Mouse (Mus musculus): ENCODE measurements around the gene Btbd8.

The Btbd8 gene

DNA sequence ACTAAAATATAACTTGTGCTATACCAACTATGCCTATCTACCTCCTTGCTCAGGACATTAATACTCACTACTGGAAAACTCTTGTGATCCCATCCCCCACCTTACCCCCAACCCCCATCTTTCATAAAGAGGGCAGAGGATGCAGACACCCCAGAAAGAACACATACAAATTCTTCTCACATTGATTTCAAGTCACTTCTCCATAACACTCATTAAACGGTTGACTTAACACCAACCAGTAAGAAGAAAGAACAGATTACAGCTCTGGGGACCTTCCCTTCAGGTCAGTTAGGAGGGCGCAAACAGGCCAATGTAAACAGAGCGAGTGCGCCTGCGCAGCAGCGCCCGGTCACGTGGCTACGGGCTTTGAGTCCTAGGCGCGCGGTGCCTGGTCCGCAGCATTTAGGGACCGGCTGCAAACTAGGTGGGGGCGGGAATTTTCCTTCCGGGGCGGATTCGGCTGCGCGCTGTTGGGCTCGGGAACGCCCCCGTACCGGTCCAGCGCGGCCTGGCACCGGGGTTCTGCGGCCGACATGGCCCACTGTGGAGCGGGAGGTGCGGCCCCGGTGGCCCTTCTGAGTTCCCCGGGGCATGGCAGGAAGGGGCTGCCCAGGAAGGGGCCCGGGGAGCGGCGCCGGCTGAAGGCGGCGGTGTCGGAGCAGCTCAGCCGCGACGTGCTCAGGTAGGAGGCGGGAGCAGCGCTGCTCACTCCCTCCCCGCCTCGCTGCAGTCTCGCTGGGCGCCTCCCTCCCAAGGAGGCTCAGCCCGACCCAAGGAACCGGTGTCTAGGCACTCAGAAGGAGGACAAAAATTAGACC is at the start of gene Btbd8:
Gene Btbd8 (plus strand): TSS at position 534 of the 818 bp plus-strand sequence.
- DNase-seq (ENCODE audit: low spot score), result peak; percentile 90

DNA sequence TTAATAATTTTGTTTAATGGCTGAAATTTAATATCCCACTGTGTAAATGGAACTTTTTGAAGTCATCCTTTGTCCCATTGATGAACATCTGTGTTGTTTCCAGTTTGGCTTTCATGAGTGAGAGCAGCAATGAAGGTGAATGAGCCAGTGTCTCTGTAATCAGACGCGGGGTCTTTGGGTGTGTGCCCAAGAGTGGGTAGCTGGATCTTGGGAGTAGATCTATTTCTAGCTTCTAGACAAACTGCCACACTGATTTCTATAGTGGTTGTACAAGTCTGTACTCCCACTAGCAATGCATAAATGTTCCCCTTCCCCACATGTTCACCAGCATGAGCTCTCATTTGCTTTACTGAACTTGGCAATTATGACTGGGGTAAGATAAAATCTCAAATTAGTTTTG is 48.4 kb upstream of the Btbd8 start:
- DNase-seq (ENCODE audit: low spot score), result no peak

DNA sequence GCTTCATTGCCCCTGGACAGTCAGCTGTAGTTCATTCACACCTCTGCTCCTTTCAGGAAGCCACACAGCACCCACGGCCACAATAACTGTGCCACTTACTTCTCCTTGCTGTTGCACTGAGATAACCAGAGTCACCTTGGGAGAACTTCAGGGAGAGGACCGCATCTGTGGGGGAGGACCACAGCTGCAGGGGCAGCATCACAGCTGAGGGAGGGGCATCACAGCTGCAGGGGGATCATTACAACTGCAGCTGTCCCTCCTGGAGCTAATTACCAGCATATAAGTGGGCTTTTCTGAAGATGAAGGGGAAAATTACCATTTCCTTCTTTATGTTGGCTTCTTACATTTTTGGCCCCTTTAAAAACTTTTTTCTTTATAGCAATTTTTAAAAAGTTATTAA is 43.4 kb upstream of the Btbd8 start:
- DNase-seq (ENCODE audit: low spot score), result no peak

DNA sequence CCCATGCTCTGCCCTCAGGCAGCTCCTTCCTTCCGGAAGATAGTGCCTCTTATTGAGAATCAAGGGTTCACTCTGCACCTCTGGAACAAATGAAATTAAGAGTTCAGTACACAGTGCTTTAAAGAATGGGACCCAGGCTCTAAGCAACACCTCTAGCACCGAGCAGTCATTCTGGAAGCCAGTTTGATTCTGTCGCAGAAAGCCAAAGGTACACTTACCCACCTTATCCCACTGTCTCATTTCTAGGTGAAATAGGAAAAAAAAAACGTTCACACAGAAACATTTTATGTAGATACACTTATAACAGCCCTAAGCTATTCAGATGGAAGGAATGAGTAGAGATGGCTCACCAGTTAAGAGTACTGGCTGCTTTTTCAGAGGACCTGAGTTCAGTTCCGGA is 35.4 kb upstream of the Btbd8 start, which contains the start of gene Ephx4:
Gene Ephx4 (plus strand): TSS at position 301 of the 400 bp plus-strand sequence.
- no peak for DNase-seq (ENCODE audit: low spot score)

DNA sequence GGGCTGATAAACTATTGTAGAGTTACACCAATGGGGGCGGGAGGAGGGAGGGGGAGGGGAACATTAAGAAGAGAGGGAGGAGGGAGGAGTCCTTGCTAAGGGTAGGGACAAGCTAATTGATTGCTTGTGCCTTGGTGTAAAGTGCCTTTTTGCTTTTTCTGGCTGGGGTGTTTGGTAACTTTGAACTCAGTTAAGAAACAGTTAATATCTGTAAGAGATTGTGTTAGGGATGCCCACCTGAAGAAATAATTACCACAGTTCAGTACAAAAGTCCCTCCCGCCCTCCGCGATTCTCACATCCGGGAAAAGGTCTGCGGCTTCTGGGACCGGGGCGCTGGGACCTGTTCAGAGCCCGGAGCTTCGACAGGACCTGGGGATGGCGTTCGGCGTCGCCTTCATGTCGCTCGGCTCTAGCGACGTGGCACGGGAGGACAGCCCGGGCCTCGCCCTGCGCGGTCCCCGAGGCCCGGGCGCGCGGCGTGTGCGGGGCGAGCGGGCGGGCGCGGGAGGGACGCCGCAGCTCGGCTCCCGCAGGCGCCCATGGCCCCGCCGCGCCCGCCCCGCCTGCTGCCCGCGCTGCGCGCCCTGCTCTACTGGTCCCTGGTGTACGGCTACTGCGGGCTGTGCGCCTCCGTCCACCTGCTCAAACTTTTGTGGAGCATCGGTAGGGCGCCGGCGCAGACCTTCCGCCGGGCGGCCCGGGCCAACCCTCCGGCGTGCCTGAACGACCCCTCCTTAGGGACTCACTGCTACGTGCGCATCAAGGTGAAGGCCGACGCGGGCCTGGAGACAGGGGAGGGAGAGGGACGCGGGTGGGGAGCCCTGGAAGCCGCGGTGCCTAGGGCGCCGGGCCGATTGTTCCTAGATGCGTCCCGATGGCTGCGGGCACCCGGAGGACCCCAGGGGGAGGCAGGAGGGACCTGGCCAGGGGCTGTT is 34.5 kb upstream of the Btbd8 start:
- no peak for DNase-seq (ENCODE audit: low spot score)

DNA sequence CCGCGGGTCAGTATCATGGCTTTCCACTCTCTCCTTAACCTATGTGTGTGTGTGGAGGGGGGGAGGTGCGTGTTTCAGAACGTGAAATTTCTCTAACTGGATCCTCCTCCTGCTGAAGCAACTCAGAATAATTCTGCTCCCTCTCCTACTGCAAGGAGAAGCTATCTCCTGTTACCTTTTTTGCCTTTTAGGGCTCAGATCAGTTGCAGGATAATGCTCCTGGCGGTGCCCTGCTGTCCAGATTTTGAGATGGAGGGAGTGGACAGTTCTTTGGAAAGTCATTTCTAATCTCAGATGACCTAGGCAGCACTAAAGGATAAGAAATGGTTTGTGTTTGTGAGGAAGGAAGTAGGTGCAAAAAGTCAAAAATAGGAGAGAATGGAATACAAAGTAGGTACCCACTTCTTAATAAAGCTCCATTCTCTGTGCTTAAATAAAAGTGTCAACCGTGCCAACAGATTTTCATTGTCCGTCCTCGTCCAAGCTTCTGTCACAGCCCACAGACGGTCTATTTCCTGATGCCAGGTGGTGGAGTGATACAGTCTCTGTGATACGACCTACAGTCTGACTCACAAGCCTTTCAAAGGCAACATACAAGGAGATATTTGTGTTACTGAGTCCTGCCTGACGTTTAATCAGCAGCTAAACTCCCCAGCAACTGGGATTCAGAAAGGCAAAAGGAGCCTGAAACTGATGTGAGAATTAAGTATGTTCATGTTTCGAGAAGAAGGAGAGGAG is 33.7 kb upstream of the Btbd8 start:
- no peak for DNase-seq (ENCODE audit: low spot score)

DNA sequence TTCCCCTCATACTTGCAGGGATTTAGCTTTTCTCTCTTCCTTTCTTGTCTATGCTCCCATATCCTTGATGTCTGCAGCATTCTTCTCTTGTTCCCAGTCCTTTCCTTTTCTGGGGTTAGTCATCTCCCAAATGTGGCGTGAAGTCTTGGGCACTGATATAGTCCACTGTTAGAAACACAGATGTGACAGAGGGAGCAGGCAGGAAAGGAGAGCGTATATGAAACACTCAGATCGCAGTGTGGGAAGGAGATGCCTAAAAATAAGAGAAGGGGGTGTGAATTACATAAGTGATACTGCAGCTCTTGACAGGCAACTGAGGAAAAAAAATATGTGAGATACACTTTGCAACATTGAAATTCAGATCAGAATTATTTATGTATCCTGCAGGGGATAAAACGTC is 32.4 kb upstream of the Btbd8 start:
- DNase-seq (ENCODE audit: low spot score), result no peak

DNA sequence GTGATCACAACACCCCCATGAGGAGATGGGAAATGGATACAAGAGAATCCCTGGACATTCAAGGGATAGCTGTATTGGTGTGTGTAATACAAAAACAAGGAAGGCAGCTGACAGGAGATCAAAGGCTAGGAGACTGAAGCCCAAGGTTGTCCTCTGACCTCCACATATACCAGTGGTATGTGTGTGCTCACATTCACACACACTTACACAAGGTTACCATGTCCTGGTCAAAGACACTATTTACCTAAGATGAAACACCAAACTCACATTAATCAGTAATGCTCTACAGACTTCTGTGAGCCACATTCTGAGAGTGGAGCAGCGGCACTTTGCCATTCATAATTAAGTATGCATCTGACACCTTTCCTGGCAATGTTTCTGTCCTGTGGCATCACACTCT is 27.5 kb upstream of the Btbd8 start:
- DNase-seq (ENCODE audit: low spot score), result no peak

DNA sequence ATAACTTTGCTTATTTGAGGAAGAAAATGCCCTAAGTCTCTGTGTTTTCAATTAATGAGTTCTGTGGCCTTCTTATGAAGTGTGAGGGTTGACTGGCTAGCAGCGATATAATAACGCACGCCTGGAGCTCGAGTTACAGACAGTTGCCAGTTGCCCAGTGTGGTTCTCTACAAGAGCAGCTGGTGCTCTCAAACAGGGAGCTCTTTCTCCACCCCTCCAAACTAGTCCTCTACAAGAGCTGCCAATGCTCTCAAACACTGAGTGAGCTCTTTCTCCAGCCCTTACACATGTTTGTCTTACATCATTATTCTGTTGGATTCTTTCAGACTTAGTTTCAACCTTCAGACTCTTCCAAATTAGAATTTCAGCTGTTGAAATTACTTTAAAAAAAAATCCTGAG is 26.5 kb upstream of the Btbd8 start:
- DNase-seq (ENCODE audit: low spot score), result no peak

DNA sequence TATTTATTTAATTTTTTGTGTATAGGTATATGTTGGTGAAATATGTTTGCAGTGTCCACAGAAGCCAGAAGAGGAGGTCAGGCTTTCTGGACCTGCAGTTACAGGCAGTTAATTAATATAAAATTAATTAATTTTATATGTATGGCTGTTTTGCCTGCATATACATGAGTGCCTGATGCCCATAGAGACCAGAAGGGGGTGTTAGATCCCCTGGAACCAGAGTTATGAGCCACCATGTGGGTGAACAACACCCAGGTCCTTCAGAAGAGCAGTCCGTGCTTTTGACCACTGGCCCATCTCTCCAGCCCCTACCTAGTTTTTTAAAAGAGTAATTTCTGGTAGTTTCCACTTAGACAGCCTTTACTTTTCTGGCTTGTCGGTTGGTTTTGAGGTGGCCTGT is 25.5 kb upstream of the Btbd8 start:
- no peak for DNase-seq (ENCODE audit: low spot score)

DNA sequence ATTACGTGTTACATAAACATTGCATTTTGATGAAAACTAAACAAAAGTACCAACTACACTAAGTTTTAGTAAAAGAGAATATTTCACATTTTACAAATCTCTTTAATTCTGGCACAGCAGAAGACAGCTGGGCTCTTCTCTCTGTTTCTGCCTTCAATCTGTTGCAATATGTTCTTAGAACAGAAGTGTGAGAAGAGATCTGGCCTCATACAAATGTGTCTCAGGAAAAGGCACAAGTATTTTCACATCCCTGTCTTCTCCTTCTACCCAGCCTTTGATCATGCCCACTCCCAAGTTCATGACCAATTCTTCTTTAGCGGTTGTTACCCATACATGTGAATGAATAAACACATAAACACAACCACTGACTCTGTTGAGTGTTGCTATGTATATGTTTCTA is 22.7 kb upstream of the Btbd8 start:
- DNase-seq (ENCODE audit: low spot score), result no peak

DNA sequence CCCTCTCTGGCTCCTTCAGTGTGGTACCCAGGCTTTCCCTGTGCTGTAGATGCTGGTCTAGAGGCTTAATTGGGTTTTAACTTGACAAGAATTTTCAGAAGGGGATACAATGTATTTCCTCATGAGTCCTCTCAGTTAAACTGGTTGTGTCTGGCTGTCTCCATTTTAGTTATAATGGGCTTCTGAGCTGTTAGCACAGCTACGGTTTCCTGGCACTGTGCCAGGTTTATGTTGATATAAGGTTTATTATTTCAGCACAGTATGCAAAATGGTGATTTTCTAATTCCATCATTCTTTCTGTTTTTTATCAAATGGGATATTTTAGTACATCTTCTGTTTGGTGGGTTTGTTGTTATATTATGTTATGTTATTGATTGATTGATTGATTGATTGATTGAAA is 16.1 kb upstream of the Btbd8 start:
- DNase-seq (ENCODE audit: low spot score), result no peak

DNA sequence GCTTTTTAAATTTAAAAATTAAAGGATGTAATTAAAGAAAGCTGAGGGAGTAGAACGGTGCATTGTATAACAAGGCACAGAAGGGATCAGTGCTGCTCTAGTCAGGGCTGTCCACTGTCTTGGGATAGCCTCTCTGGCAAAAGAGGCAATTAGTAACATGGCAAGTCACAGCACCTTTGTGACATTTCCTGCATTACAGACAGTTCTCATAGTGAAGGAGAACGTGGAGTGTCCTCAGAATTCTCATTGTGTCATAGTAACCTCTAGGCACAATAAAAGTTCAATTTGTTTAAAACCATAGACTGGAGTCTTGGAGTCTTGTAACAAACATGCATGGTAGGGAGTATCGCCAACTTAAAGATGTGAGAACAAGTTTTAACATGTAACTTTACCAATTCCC is 6.5 kb upstream of the Btbd8 start, which contains the start of gene Lpcat2b:
Gene Lpcat2b (plus strand): TSS at position 301 of the 400 bp plus-strand sequence.
- DNase-seq (ENCODE audit: low spot score), result no peak

DNA sequence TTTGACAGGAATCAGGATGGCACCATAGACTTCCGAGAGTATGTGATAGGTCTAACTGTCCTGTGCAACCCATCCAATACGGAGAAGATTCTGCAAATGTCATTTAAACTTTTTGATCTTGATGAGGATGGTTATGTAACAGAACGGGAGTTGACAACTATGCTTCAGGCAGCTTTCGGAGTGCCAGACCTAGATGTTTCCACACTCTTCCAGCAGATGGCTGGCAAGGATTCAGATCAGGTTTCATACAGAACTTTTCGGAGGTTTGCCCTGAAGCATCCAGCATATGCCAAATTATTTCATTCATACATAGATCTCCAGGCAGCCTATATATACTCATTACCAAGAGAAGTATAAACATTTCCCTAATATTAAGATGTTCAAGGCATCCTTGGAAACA is 3.8 kb upstream of the Btbd8 start:
- no peak for DNase-seq (ENCODE audit: low spot score)

DNA sequence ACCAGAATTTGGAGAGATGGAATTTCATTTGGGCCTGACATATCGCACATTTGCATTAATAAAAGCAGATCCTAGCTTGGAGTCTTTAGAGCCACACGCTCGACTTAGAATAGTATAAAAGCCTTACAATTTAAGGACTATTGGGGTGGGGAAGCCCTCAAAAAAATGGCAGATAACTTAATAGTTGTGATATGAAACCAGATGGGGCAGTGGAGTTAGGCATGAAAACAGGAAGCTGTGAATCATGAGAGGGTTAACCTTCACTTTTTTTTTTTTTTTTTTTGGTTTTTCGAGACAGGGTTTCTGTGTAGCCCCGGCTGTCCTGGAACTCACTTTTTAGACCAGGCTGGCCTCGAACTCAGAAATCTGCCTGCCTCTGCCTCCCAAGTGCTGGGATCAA is 1.6 kb upstream of the Btbd8 start:
- DNase-seq (ENCODE audit: low spot score), result no peak

DNA sequence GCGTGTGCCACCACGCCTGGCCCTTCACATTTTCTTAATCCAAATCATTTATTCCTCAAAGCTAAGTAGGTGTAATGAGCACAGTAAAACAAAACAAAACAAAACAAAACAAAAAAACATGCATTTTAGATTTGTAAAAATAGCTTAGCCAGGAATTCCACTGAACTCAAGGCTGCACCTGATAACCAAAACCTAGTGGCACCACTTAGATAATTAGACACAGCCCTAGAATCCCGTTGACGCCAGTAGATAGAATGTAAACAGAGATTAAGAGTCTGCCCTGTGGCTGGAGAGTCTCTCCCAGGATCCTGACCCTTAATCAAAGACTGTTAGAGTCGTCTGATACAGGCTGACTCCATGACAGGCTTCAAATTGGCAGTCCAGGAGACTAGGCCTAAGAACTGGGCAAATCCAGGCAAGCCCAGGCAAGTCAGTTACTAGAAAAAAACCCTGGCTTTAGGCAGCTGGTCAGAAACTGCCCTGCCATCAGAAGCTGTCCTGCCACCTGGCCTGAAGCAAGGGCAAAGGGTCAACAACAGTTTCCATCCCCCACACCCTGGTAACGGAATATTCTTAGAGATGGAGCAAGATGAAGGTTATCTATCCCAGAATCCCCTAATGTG is 1.1 kb upstream of the Btbd8 start:
- DNase-seq (ENCODE audit: low spot score), result no peak

DNA sequence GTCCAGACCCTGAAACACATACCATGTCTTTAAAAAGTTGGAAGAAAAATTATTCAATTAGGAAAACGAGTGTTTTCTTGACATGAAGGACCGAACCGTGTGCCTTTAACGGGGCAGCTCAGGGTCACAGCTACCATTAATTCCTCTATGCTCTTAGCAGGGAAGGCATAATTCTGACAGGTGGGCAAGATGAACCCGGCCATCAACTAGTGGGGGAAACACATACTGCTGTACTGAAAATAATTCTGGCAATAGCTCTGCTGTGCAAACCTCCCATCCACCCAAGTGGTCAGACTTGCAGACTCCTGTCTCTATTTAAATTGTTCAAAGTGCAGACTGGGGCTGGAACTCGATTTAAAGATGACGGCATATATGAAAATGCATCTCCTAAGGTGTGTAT is 556 bp downstream of the Btbd8 start:
- no peak for DNase-seq (ENCODE audit: low spot score)

DNA sequence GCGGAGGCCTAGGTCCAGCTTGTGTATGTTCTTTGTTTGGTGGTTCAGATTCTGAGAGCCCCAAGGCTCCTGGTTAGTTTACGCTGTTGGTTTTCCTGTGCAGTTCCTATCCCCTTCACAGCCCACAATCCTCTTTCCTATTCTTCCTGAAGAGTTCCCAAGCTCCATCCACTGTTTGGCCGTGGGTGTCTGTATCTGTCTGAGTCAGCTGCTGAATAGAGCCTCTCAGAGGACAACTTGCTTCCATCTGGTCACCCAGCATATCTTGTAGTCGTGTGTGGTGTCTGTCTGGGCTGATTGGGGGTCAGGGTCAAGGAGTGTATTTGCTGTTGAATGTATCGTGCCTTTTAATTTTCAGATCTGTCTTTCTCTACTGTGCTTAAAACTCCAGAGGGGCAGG is 4.1 kb downstream of the Btbd8 start:
- no peak for DNase-seq (ENCODE audit: low spot score)

DNA sequence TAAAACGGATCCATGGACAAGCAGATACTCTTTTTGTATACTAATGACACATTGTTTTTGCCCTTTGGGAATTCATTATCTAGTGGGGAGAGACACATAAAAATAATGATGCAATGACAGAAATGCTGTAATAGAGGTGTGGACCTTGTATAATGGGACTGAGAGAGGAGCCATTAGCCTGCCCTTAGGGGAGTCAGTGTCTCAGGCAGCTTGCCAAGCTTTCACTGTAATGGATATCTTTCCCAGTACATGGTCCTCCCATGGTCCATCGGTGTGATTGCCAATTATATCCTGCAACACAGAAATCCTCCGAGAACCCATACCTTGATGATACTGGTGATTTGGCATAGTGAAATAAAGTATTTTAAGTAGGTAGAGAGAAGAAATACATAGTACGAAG is 6.5 kb downstream of the Btbd8 start:
- DNase-seq (ENCODE audit: low spot score), result no peak

DNA sequence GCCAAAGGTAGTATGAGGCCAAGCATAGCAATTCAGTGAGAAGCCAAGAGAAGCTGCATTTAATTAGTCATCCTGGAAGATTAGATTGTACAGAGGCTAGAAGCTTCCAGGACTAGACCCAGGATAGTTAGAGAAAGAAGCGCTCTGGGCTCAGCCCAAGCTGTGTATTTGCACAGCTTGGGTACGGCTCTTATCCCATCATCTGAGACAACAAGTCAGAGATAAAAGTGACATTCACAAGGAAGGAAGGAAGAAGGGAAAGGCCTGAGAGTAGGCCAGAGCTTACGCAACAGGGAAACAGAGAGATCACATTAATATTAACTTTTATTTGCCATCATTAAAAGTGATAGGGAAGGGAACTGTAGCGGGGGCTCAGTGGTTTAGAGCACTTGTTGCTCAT is 10.2 kb downstream of the Btbd8 start:
- no peak for DNase-seq (ENCODE audit: low spot score)

DNA sequence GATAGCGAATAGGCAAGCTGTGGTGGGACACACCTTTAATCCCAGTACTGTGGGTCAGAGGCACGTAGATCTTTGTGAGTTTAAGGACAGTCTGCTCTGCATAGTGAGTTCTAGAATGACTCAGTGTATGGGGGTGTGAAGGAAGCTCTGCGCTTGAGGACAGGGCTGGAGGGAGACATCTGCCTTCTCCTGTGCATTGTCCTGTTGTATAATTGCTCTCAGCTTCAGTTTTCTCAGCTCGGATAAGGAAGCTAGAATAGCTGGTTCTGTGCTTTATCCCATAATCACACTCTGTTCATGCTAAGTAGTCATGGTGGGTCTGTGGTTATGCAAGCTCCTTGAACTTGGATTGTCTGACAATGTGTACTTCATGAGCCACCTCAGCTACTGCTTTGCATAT is 11.0 kb downstream of the Btbd8 start:
- no peak for DNase-seq (ENCODE audit: low spot score)

DNA sequence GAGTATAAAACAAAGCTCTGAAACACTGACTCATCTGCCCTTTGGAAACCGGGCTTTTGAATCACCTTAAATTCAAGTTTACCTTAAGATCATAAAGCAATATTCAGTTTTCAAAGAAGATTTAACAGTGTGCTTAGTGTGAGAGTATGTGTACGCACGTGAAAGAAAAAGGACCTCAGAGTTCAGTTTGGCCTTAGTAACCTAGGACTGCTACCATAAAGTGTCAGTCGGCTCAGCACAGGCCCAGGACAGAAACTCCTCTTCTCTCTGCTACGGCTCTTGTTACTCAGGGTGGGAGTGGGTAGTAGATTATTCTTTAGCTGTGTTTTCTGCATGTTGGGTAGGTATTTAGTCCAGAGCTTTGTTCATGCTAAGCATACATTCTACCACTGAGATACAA is 11.8 kb downstream of the Btbd8 start:
- DNase-seq (ENCODE audit: low spot score), result no peak

Measured in ovary, postnatal 14 days (tissue).